Mouse (Mus musculus) liver, embryonic 14.5 days (tissue): ENCODE measurements around the gene Adprm.

Source experiments
- CTCF ChIP-seq: IDR thresholded peaks from 2 replicates; pipeline ENCODE4 v1.5.1; 2016; ENCODE audit warnings: antibody characterized with exemption, low read depth, control low read depth
- EP300 ChIP-seq: IDR thresholded peaks from 2 replicates; pipeline ENCODE4 v1.6.1; 2016; ENCODE audit warnings: antibody characterized with exemption, low read depth

DNA sequence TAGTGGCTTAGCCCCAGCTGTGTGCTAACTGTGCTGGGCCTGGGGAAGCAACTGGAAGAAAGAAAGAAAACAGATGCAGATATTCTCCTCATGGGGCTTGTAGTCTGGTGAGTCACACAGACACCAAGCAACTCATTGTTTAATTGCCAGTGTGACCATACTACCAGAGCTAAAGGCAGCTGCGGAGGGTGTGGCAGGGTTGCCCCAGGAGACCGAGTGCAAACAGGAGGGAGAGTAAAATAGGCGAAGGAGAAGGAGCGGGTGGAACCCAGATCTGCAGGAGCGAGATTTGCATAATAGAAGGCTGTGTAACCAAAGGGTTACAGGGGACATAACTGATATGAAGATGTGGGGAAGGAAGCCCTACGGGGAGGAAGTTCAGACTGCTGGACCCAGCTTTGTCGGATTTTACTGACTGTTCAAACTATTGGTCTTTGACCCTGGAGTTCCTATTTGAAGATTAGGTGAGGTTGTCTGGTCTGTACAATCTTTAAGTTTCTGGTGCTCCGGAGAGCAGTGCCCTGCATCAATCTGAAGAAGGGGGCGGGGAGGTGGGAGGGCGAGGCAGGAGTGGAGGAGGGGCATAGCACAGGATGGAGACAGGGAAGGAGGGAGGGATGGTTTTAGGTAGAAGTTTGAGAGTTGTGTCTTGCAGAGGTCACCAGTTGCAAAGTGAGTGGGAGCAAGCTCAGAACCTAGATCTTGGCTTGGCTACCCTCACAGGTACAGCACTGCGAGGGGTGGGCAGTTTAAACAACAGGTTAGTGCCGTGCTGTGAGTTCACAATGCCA is 34.4 kb downstream of the Adprm start:
- TF ChIP-seq CTCF (no peak), EP300 (no peak)
